Mouse (Mus musculus) urinary bladder, postnatal 14 days (tissue): ENCODE results near the gene Ssh1.

Experiments used
- DNase-seq: peaks from one replicate; pipeline ENCODE4 v3.0.0; 2021; ENCODE audit warnings: low spot score

Ssh1 gene

GRCm38 (mm10) chr5:113889912-113890311 is 103.8 kb downstream of the Ssh1 start:
- no peak for DNase-seq

- no peak for DNase-seq
These were observed 104.3 kb downstream of the Ssh1 start for GRCm38 (mm10) chr5:113889181-113889906.

GRCm38 (mm10) chr5:113888186-113888795 is 105.4 kb downstream of the Ssh1 start:
- no peak for DNase-seq

GRCm38 (mm10) chr5:113887132-113887531 is 106.6 kb downstream of the Ssh1 start:
- peak; percentile 48 for DNase-seq
